Mouse (Mus musculus): ENCODE measurements around the gene Zfp628.

Zfp628 gene

GRCm38 (mm10) chr7:4906466-4906950, 8.5 kb upstream of the Zfp628 start, which contains the start of gene Gm36210:
Gene Gm36210 (minus strand): TSS chr7:4906516.
- no peak for TF ChIP-seq GATA4 (IDR thresholded peaks at IDR 0.05; ENCODE audit: insufficient replicate concordance, low read length)

GRCm38 (mm10) chr7:4911561-4911960, 3.5 kb upstream of the Zfp628 start:
- TF ChIP-seq GATA4 (IDR thresholded peaks at IDR 0.05; ENCODE audit: insufficient replicate concordance, low read length) = no peak

- TF ChIP-seq GATA4 (IDR thresholded peaks at IDR 0.05; ENCODE audit: insufficient replicate concordance, low read length) = no peak
Observed at GRCm38 (mm10) chr7:4912248-4912647, 2.8 kb upstream of the Zfp628 start.

- no peak for TF ChIP-seq GATA4 (IDR thresholded peaks at IDR 0.05; ENCODE audit: insufficient replicate concordance, low read length)
Observed at GRCm38 (mm10) chr7:4915669-4916416, 826 bp downstream of the Zfp628 start.

GRCm38 (mm10) chr7:4917494-4917893, 2.5 kb downstream of the Zfp628 start:
- no peak for TF ChIP-seq GATA4 (IDR thresholded peaks at IDR 0.05; ENCODE audit: insufficient replicate concordance, low read length)

- no peak for TF ChIP-seq GATA4 (IDR thresholded peaks at IDR 0.05; ENCODE audit: insufficient replicate concordance, low read length)
Observed at GRCm38 (mm10) chr7:4918681-4919080, 3.7 kb downstream of the Zfp628 start.

GRCm38 (mm10) chr7:4919096-4919495, 4.1 kb downstream of the Zfp628 start:
- TF ChIP-seq GATA4 (IDR thresholded peaks at IDR 0.05; ENCODE audit: insufficient replicate concordance, low read length) = no peak

GRCm38 (mm10) chr7:4919971-4920370, 5.0 kb downstream of the Zfp628 start:
- TF ChIP-seq GATA4 (IDR thresholded peaks at IDR 0.05; ENCODE audit: insufficient replicate concordance, low read length) = no peak

- TF ChIP-seq GATA4 (IDR thresholded peaks at IDR 0.05; ENCODE audit: insufficient replicate concordance, low read length) = no peak
Observed at GRCm38 (mm10) chr7:4920496-4920895, 5.5 kb downstream of the Zfp628 start.

- no peak for TF ChIP-seq GATA4 (IDR thresholded peaks at IDR 0.05; ENCODE audit: insufficient replicate concordance, low read length)
Observed at GRCm38 (mm10) chr7:4920976-4921823, 6.2 kb downstream of the Zfp628 start.

- no peak for TF ChIP-seq GATA4 (IDR thresholded peaks at IDR 0.05; ENCODE audit: insufficient replicate concordance, low read length)
Observed at GRCm38 (mm10) chr7:4921824-4922482, 6.9 kb downstream of the Zfp628 start, which contains the start of gene Nat14. Gene Nat14 (plus strand): TSS chr7:4922028.

GRCm38 (mm10) chr7:4922508-4922907, 7.5 kb downstream of the Zfp628 start:
- TF ChIP-seq GATA4 (IDR thresholded peaks at IDR 0.05; ENCODE audit: insufficient replicate concordance, low read length) = no peak

- no peak for TF ChIP-seq GATA4 (IDR thresholded peaks at IDR 0.05; ENCODE audit: insufficient replicate concordance, low read length)
Observed at GRCm38 (mm10) chr7:4922931-4923565, 8.0 kb downstream of the Zfp628 start.

- no peak for TF ChIP-seq GATA4 (IDR thresholded peaks at IDR 0.05; ENCODE audit: insufficient replicate concordance, low read length)
Observed at GRCm38 (mm10) chr7:4923586-4924364, 8.8 kb downstream of the Zfp628 start.

Data from liver, adult (tissue).